Mouse (Mus musculus) liver, embryonic 14.5 days (tissue): ENCODE measurements around the gene Pde6d.

Source experiments
- CTCF ChIP-seq: IDR thresholded peaks from 2 replicates; pipeline ENCODE4 v1.5.1; 2016; ENCODE audit warnings: antibody characterized with exemption, low read depth, control low read depth
- EP300 ChIP-seq: IDR thresholded peaks from 2 replicates; pipeline ENCODE4 v1.6.1; 2016; ENCODE audit warnings: antibody characterized with exemption, low read depth

GRCm38 (mm10) chr1:86559232-86559631 is 23.2 kb downstream of the Pde6d start:
- TF ChIP-seq CTCF: no peak
- TF ChIP-seq EP300: no peak
